Mouse (Mus musculus) CH12.LX (cell line): ENCODE measurements around the gene Eif4g3.

ENCODE experiments used
- CHD2 ChIP-seq: IDR thresholded peaks from 2 replicates; pipeline ENCODE4 v1.6.1; 2011; ENCODE audit warnings: low read length, improper control_type of control experiment
- CTCF ChIP-seq, 2 experiments: IDR thresholded peaks in 1 of 2; conservative IDR thresholded peaks in 1 of 2; 2 replicates each; pipeline ENCODE4 v1.5.1; 2011 to 2012; ENCODE audit warnings: low read depth in 2 of 2, low read length in 2 of 2, improper control_type of control experiment in 1 of 2, inconsistent platforms in 1 of 2, mild to moderate bottlenecking in 1 of 2, moderate library complexity in 1 of 2
- EP300 ChIP-seq: IDR thresholded peaks from 2 replicates; pipeline ENCODE4 v1.6.1; 2011; ENCODE audit warnings: low read length, improper control_type of control experiment
- JUN ChIP-seq: IDR thresholded peaks from 2 replicates; pipeline ENCODE4 v1.6.1; 2011; ENCODE audit warnings: low read depth, mild to moderate bottlenecking, low read length, improper control_type of control experiment, moderate library complexity; ENCODE audit not compliant: insufficient read depth
- MAZ ChIP-seq: IDR thresholded peaks from 2 replicates; pipeline ENCODE4 v1.6.1; 2012; ENCODE audit warnings: low read depth, mild to moderate bottlenecking, inconsistent platforms, low read length, improper control_type of control experiment, moderate library complexity
- MEF2A ChIP-seq: IDR thresholded peaks from 2 replicates; pipeline ENCODE4 v1.6.1; 2014; ENCODE audit warnings: low read depth, mild to moderate bottlenecking, inconsistent platforms, low read length, improper control_type of control experiment, borderline replicate concordance
- POLR2A ChIP-seq: IDR thresholded peaks from 2 replicates; pipeline ENCODE4 v1.6.1; 2011; ENCODE audit warnings: low read depth, mild to moderate bottlenecking, improper control_type of control experiment, low read length
- USF1 ChIP-seq: IDR thresholded peaks from 2 replicates; pipeline ENCODE4 v1.6.1; 2014; ENCODE audit warnings: low read depth, mild to moderate bottlenecking, inconsistent platforms, low read length, improper control_type of control experiment
- ZC3H11A ChIP-seq: IDR thresholded peaks from 2 replicates; pipeline ENCODE4 v1.6.1; 2012; ENCODE audit warnings: low read depth, mild to moderate bottlenecking, inconsistent platforms, low read length, improper control_type of control experiment

DNA sequence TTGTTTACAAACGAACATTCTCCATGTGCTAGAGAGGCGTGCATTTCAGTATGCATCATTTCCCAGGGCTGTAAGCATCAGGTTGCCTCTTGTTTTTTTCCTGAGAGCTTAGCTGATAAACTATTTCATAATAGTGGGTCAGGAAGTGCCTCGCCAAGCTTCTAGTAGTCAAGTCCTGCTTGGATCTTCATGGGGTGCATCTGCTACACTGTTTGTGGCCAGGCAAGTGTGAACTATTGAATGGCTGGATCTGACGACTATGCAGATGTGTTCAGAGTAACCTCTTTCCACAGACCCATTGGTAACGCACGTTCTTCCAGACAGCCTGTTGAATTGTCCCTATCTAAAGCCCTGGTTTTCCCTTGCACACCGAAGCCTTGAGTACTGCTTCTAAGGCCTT lies 135.0 kb downstream of the Eif4g3 start:
- TF ChIP-seq EP300 = no peak
- no peak for TF ChIP-seq POLR2A
- no peak for TF ChIP-seq JUN
- TF ChIP-seq USF1 = no peak
- TF ChIP-seq MAZ = no peak
- TF ChIP-seq MEF2A = no peak
- TF ChIP-seq CTCF (conservative IDR thresholded peaks at IDR 0.05 in 1 of 2, IDR thresholded peaks at IDR 0.05 in 1 of 2; ENCODE audit: low read depth in 2 of 2, low read length in 2 of 2) = no peak
- no peak for TF ChIP-seq CHD2
- TF ChIP-seq ZC3H11A = no peak
